Mouse (Mus musculus) CH12.LX (cell line): Measurements from ENCODE around the gene Igfbp2. TPM values are rescaled to one million over a fixed set of nuclear protein-coding genes. Genes with fewer than 3 reads are reported as not detected.

ENCODE experiments used
- DNase-seq: peaks from one replicate; pipeline ENCODE4 v3.0.0-alpha.2; 2013; ENCODE audit errors: extremely low read depth
- H3K27ac ChIP-seq: 2 replicates; pipeline ENCODE4 v1.5.1; 2012; ENCODE audit warnings: low read depth, mild to moderate bottlenecking, control low read depth, moderate library complexity; ENCODE audit not compliant: insufficient read depth
- H3K27me3 ChIP-seq: replicated peaks from 2 replicates; pipeline ENCODE3; 2012; ENCODE audit warnings: inconsistent platforms
- H3K36me3 ChIP-seq, 2 experiments: replicated peaks in 1 of 2; 2 replicates each; pipeline versions ENCODE3 to v1.6.1; 2012; ENCODE audit warnings: inconsistent platforms in 1 of 2, low read length in 1 of 2, mild to moderate bottlenecking in 1 of 2, mixed read lengths in 1 of 2, moderate library complexity in 1 of 2; ENCODE audit not compliant: control insufficient read depth in 1 of 2, insufficient read depth in 1 of 2
- H3K4me1 ChIP-seq, 2 experiments: 2 replicates each; pipeline ENCODE4 v1.6.1; 2012; ENCODE audit warnings: inconsistent platforms in 1 of 2, moderate library complexity in 1 of 2; ENCODE audit not compliant: insufficient read depth in 2 of 2, control insufficient read depth in 1 of 2
- H3K4me2 ChIP-seq: 2 replicates; pipeline ENCODE4 v1.6.1; 2012; ENCODE audit warnings: low read depth, mild to moderate bottlenecking, control low read depth; ENCODE audit not compliant: poor library complexity, insufficient read depth, severe bottlenecking
- H3K4me3 ChIP-seq, 3 experiments: fragments of 150-350 bp in 1 of 3; sonication (generic) in 1 of 3; replicated peaks in 1 of 3; 2 replicates each; pipeline versions ENCODE3 to v1.5.1; 2011 to 2012; ENCODE audit warnings: low read depth in 2 of 3, low read length in 2 of 3, mild to moderate bottlenecking in 2 of 3, moderate library complexity in 2 of 3, control low read depth in 1 of 3, improper control_type of control experiment in 1 of 3, inconsistent platforms in 1 of 3, mixed read lengths in 1 of 3; ENCODE audit not compliant: poor library complexity in 1 of 3
- H3K79me2 ChIP-seq: replicated peaks from 2 replicates; pipeline ENCODE4 v1.6.1; 2012; ENCODE audit warnings: mild to moderate bottlenecking, moderate library complexity; ENCODE audit not compliant: control insufficient read depth, poor library complexity, insufficient read depth, severe bottlenecking; ENCODE audit errors: extremely low read depth
- H3K9ac ChIP-seq: 2 replicates; pipeline ENCODE4 v1.6.1; 2012; ENCODE audit warnings: low read depth, mild to moderate bottlenecking, control low read depth, moderate library complexity; ENCODE audit not compliant: insufficient read depth
- H3K9me3 ChIP-seq: replicated peaks from 2 replicates; pipeline ENCODE3; 2012; ENCODE audit warnings: low read length, inconsistent platforms, mixed read lengths
- CHD1 ChIP-seq: IDR thresholded peaks from 2 replicates; pipeline ENCODE4 v1.6.1; 2012; ENCODE audit warnings: low read depth, low read length, improper control_type of control experiment, inconsistent platforms
- CTCF ChIP-seq, 2 experiments: IDR thresholded peaks in 1 of 2; conservative IDR thresholded peaks in 1 of 2; 2 replicates each; pipeline ENCODE4 v1.5.1; 2011 to 2012; ENCODE audit warnings: low read depth in 2 of 2, low read length in 2 of 2, improper control_type of control experiment in 1 of 2, inconsistent platforms in 1 of 2, mild to moderate bottlenecking in 1 of 2, moderate library complexity in 1 of 2
- ELF1 ChIP-seq: IDR thresholded peaks from 2 replicates; pipeline ENCODE4 v1.6.1; 2014; ENCODE audit warnings: low read depth, mild to moderate bottlenecking, inconsistent platforms, low read length, improper control_type of control experiment
- EP300 ChIP-seq: IDR thresholded peaks from 2 replicates; pipeline ENCODE4 v1.6.1; 2011; ENCODE audit warnings: low read length, improper control_type of control experiment
- ETS1 ChIP-seq: conservative IDR thresholded peaks from 2 replicates; pipeline ENCODE4 v1.6.1; 2012; ENCODE audit warnings: low read depth, mild to moderate bottlenecking, inconsistent platforms, low read length, improper control_type of control experiment, moderate library complexity
- GABPA ChIP-seq: IDR thresholded peaks from 2 replicates; pipeline ENCODE4 v1.6.1; 2012; ENCODE audit warnings: low read depth, low read length, improper control_type of control experiment, inconsistent platforms; ENCODE audit not compliant: insufficient replicate concordance
- HCFC1 ChIP-seq: IDR thresholded peaks from 2 replicates; pipeline ENCODE4 v1.6.1; 2012; ENCODE audit warnings: low read depth, mild to moderate bottlenecking, inconsistent platforms, low read length, improper control_type of control experiment
- IRF4 ChIP-seq: IDR thresholded peaks from 2 replicates; pipeline ENCODE4 v1.6.1; 2014; ENCODE audit warnings: low read depth, mild to moderate bottlenecking, inconsistent platforms, low read length, improper control_type of control experiment
- JUND ChIP-seq: conservative IDR thresholded peaks from 2 replicates; pipeline ENCODE4 v1.6.1; 2011; ENCODE audit warnings: low read depth, low read length, improper control_type of control experiment
- KAT2A ChIP-seq: IDR thresholded peaks from 2 replicates; pipeline ENCODE4 v1.6.1; 2012; ENCODE audit warnings: low read length, improper control_type of control experiment, inconsistent platforms; ENCODE audit not compliant: insufficient replicate concordance
- MAFK ChIP-seq: IDR thresholded peaks from 2 replicates; pipeline ENCODE4 v1.6.1; 2011; ENCODE audit warnings: low read length, improper control_type of control experiment; ENCODE audit not compliant: insufficient replicate concordance
- MEF2A ChIP-seq: IDR thresholded peaks from 2 replicates; pipeline ENCODE4 v1.6.1; 2014; ENCODE audit warnings: low read depth, mild to moderate bottlenecking, inconsistent platforms, low read length, improper control_type of control experiment, borderline replicate concordance
- NRF1 ChIP-seq: IDR thresholded peaks from 2 replicates; pipeline ENCODE4 v1.6.1; 2014; ENCODE audit warnings: low read depth, mild to moderate bottlenecking, inconsistent platforms, low read length, improper control_type of control experiment, moderate library complexity
- PAX5 ChIP-seq: IDR thresholded peaks from 2 replicates; pipeline ENCODE4 v1.6.1; 2012; ENCODE audit warnings: low read length, inconsistent platforms, mixed read lengths
- RAD21 ChIP-seq: IDR thresholded peaks from 2 replicates; pipeline ENCODE4 v1.6.1; 2011; ENCODE audit warnings: low read depth, mild to moderate bottlenecking, low read length, improper control_type of control experiment, moderate library complexity
- RCOR1 ChIP-seq: conservative IDR thresholded peaks from 2 replicates; pipeline ENCODE4 v1.6.1; 2012; ENCODE audit warnings: low read depth, mild to moderate bottlenecking, inconsistent platforms, low read length, improper control_type of control experiment
- SMC3 ChIP-seq: IDR thresholded peaks from 2 replicates; pipeline ENCODE4 v1.6.1; 2011; ENCODE audit warnings: low read depth, low read length, improper control_type of control experiment
- TBP ChIP-seq: conservative IDR thresholded peaks from 2 replicates; pipeline ENCODE4 v1.6.1; 2011; ENCODE audit warnings: low read depth, low read length, improper control_type of control experiment
- USF1 ChIP-seq: IDR thresholded peaks from 2 replicates; pipeline ENCODE4 v1.6.1; 2014; ENCODE audit warnings: low read depth, mild to moderate bottlenecking, inconsistent platforms, low read length, improper control_type of control experiment
- USF2 ChIP-seq: conservative IDR thresholded peaks from 2 replicates; pipeline ENCODE4 v1.6.1; 2011; ENCODE audit warnings: low read depth, low read length, improper control_type of control experiment
- ZC3H11A ChIP-seq: IDR thresholded peaks from 2 replicates; pipeline ENCODE4 v1.6.1; 2012; ENCODE audit warnings: low read depth, mild to moderate bottlenecking, inconsistent platforms, low read length, improper control_type of control experiment
- ZMIZ1 ChIP-seq: IDR thresholded peaks from 2 replicates; pipeline ENCODE4 v1.6.1; 2012; ENCODE audit warnings: low read depth, mild to moderate bottlenecking, inconsistent platforms, low read length, improper control_type of control experiment
- ZNF384 ChIP-seq: IDR thresholded peaks from 2 replicates; pipeline ENCODE4 v1.6.1; 2012; ENCODE audit warnings: low read depth, low read length, improper control_type of control experiment, inconsistent platforms
- dilution Hi-C: fragments of 300-500 bp; cut with MboI; formaldehyde crosslinking; loops from 2 replicates; pipeline ENCODE4 v1.14.3; 2020; ENCODE audit warnings: low sequenced_read_pairs; ENCODE audit not compliant: extremely low pct_unique_long_range_greater_than_20kb, extremely low pct_ligation_motif_present
- in situ Hi-C: fragments of 300-500 bp; cut with MboI; formaldehyde crosslinking; loops from 3 replicates; pipeline ENCODE4 v1.14.3; 2019; ENCODE audit warnings: low sequenced_read_pairs, low pct_ligation_motif_present, low pct_unique_long_range_greater_than_20kb, mixed read lengths
- polyA plus RNA-seq: library from polyadenylated mRNA; unstranded; fragments of >175 nt; gene quantifications from 2 replicates; pipeline ENCODE4 v1.2.1, GENCODE M21; 2012; ENCODE audit warnings: low read depth; ENCODE audit not compliant: insufficient read length
- total RNA-seq, 2 experiments: library from RNA; depleted of rRNA; stranded (reverse); fragments of 300-350 nt in 1 of 2; fragments of >200 nt in 1 of 2; gene quantifications; 2 replicates each; pipeline ENCODE4 v1.2.3; 2012 to 2014

Gene Igfbp2
- total and polyA plus RNA-seq, 3 experiments = 294 to 662 (median 350) TPM

DNA sequence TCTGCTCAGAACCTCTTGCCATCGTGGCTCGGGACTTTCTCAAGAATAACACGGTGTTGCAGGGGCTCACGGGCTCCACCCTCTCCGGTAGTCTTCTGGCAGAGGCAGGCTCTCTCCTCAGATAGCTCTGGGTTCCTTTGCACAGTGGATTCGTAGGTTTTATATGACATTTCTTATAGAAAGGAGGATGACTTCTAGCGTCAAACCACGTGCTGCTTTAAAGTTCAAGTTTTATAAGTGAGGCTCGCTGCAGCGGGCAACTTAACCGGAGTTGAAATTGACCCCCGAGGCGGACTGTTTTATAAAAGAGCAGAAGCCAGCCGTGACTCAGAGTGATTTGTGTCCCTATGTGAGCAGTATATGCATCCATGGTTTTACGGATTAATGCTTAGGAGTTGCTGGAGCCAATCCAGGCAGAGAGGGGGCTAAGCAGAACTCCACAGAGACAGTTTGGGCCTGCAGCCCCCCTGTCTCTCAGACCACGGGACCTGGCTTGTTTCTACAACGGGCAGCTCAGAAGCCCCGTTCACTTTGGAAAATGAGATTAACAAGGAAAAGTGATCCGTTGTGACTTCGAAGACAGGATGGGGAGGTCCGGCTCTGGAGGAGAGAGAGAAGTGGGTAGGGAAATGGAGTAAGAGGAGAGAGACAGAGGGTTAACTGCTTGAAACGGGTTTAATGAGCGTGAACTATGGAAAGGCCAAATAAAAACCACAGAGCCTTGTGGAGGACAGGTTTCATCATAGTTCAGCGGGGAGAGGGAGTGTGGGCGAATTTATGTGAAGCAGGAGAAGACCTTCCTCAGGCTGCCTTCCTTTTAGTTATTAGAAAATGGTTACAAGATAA is 54.4 kb downstream of the Igfbp2 start:
- Histone ChIP-seq H3K79me2 (no peaks in the 10 kb centered on the region), H3K27me3 (peaks cover 51% of the 10 kb centered on the region), H3K4me1 (peaks cover 0 to 11% of the 10 kb centered on the region in 2 experiments; a peak in 2 of 4 replicates), H3K36me3 (no peaks in the 10 kb centered on the region), H3K9me3 (no peaks in the 10 kb centered on the region), H3K4me2 (peak overlapping the region; percentile 60), H3K9ac (peak overlapping the region; percentile 22; the same call in 1 of the 2 replicates), H3K4me3 (no peak overlapping the region), H3K27ac (no peak overlapping the region)
- DNase-seq = no peak
- dilution Hi-C loops (no loop called here), in situ Hi-C loops (loop anchor here (10.0 kb wide), 2 partner anchors 946 to 976 kb away; no protein-coding TSS in a partner anchor)
- TF ChIP-seq PAX5 (no peak), NRF1 (no peak), ZMIZ1 (no peak), MEF2A (no peak), USF2 (no peak)

DNA sequence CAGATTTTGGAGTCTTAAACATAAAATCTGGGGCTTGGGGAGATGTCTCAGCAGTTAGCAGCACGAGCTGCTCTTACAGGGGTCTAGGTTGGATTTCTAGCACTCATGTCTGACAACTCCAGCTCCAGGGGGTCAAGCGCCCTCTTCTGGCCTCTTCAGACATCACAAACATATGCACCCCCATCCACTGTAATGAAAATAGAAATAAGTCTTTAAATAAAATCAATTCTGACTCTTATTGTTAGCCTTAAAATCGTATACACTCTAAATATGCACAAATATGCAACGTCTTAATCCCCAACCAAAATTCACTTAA is 55.0 kb downstream of the Igfbp2 start:
- H3K4me2 ChIP-seq = no peak overlapping the region
- dilution Hi-C loops (no loop called here), in situ Hi-C loops (loop anchor here (10.0 kb wide), 2 partner anchors 946 to 976 kb away; no protein-coding TSS in a partner anchor)
- H3K4me1 ChIP-seq = peaks cover 0 to 6% of the 10 kb centered on the region in 2 experiments; a peak in 2 of 4 replicates
- H3K4me3 ChIP-seq = no peak overlapping the region
- no peak overlapping the region for H3K27ac ChIP-seq
- H3K9ac ChIP-seq = no peak overlapping the region
- H3K9me3 ChIP-seq = no peaks in the 10 kb centered on the region
- H3K79me2 ChIP-seq = no peaks in the 10 kb centered on the region
- peaks cover 45% of the 10 kb centered on the region for H3K27me3 ChIP-seq
- TF ChIP-seq EP300 = no peak
- no peak for TF ChIP-seq IRF4
- TF ChIP-seq ETS1 = no peak
- no peak for TF ChIP-seq ZMIZ1
- no peak for TF ChIP-seq KAT2A
- peak in 1 of 2 experiments; percentile 52; a peak in 2 of 4 replicates for TF ChIP-seq CTCF (conservative IDR thresholded peaks at IDR 0.05 in 1 of 2, IDR thresholded peaks at IDR 0.05 in 1 of 2; ENCODE audit: low read depth in 2 of 2, low read length in 2 of 2)
- TF ChIP-seq MAFK = no peak
- TF ChIP-seq USF1 = no peak
- TF ChIP-seq ZC3H11A = no peak
- no peak for TF ChIP-seq GABPA
- TF ChIP-seq ZNF384 = peak; percentile 24; the same call in 1 of the 2 replicates
- TF ChIP-seq USF2 = no peak
- TF ChIP-seq ELF1 = no peak
- no peak for TF ChIP-seq RCOR1
- no peak for TF ChIP-seq TBP
- TF ChIP-seq PAX5 = no peak
- TF ChIP-seq CHD1 = no peak
- TF ChIP-seq HCFC1 = no peak
- TF ChIP-seq RAD21 = peak; percentile 13
- TF ChIP-seq NRF1 = no peak
- TF ChIP-seq SMC3 = peak; percentile 30; the same call in 1 of the 2 replicates
- no peak for TF ChIP-seq JUND
- H3K36me3 ChIP-seq = no peaks in the 10 kb centered on the region
- DNase-seq = no peak
